Mouse (Mus musculus): Measurements from ENCODE around the gene Rnf6. TPM values are rescaled to one million over a fixed set of nuclear protein-coding genes. Genes with fewer than 3 reads are reported as not detected.

Rnf6 gene
- total RNA-seq (2021) = 10 to 100 TPM; 37.0 to 41.0 TPM
- long read RNA-seq, experiment 1, transcript Rnf6-208 (5 exons, 3,276 nt) = minor isoform, 6 of 72 reads
- long read RNA-seq, experiment 1, transcript Rnf6-201 (5 exons, 2,388 nt) = minor isoform, 7 of 72 reads
- long read RNA-seq, experiment 1, transcript Rnf6-206 (5 exons, 3,452 nt) = major isoform, 42 of 72 reads
- long read RNA-seq, experiment 1, partial matches to known transcripts = 16 of 72 reads
- long read RNA-seq, experiment 1, other reads (novel, unspliced or antisense) = 1 of 72 reads
- long read RNA-seq, experiment 2, transcript Rnf6-206 (5 exons, 3,452 nt) = major isoform, 34 of 61 reads
- long read RNA-seq, experiment 2, transcript Rnf6-201 (5 exons, 2,388 nt) = minor isoform, 8 of 61 reads
- long read RNA-seq, experiment 2, partial matches to known transcripts = 12 of 61 reads
- long read RNA-seq, experiment 2, other reads (novel, unspliced or antisense) = 5 of 61 reads

GRCm38 (mm10) chr5:146220879-146221714, at the start of gene Rnf6:
Gene Rnf6 (minus strand): TSS chr5:146221555.
- peak; percentile 96 for DNase-seq (ENCODE audit: low spot score)

GRCm38 (mm10) chr5:146270593-146270992, 49.2 kb upstream of the Rnf6 start:
- no peak for DNase-seq (ENCODE audit: low spot score)

GRCm38 (mm10) chr5:146267776-146268175, 46.4 kb upstream of the Rnf6 start:
- no peak for DNase-seq (ENCODE audit: low spot score)

- DNase-seq (ENCODE audit: low spot score) = no peak
Observed at GRCm38 (mm10) chr5:146265934-146266591, 44.7 kb upstream of the Rnf6 start.

- no peak for DNase-seq (ENCODE audit: low spot score)
Observed at GRCm38 (mm10) chr5:146260003-146260402, 38.6 kb upstream of the Rnf6 start.

- peak; percentile 41 for DNase-seq (ENCODE audit: low spot score)
Observed at GRCm38 (mm10) chr5:146253644-146254043, 32.3 kb upstream of the Rnf6 start.

- no peak for DNase-seq (ENCODE audit: low spot score)
Observed at GRCm38 (mm10) chr5:146251663-146252429, 30.5 kb upstream of the Rnf6 start.

- DNase-seq (ENCODE audit: low spot score) = no peak
Observed at GRCm38 (mm10) chr5:146250369-146251075, 29.2 kb upstream of the Rnf6 start.

GRCm38 (mm10) chr5:146248746-146249145, 27.4 kb upstream of the Rnf6 start:
- peak; percentile 33 for DNase-seq (ENCODE audit: low spot score)

- no peak for DNase-seq (ENCODE audit: low spot score)
Observed at GRCm38 (mm10) chr5:146247709-146248108, 26.4 kb upstream of the Rnf6 start.

GRCm38 (mm10) chr5:146246386-146246785, 25.0 kb upstream of the Rnf6 start:
- DNase-seq (ENCODE audit: low spot score) = no peak

- no peak for DNase-seq (ENCODE audit: low spot score)
Observed at GRCm38 (mm10) chr5:146245646-146246370, 24.5 kb upstream of the Rnf6 start.

- no peak for DNase-seq (ENCODE audit: low spot score)
Observed at GRCm38 (mm10) chr5:146245193-146245592, 23.8 kb upstream of the Rnf6 start.

- DNase-seq (ENCODE audit: low spot score) = no peak
Observed at GRCm38 (mm10) chr5:146241202-146241601, 19.8 kb upstream of the Rnf6 start.

GRCm38 (mm10) chr5:146240771-146241170, 19.4 kb upstream of the Rnf6 start:
- no peak for DNase-seq (ENCODE audit: low spot score)

- DNase-seq (ENCODE audit: low spot score) = no peak
Observed at GRCm38 (mm10) chr5:146238274-146238673, 16.9 kb upstream of the Rnf6 start.

GRCm38 (mm10) chr5:146234336-146234735, 13.0 kb upstream of the Rnf6 start:
- DNase-seq (ENCODE audit: low spot score) = no peak

- no peak for DNase-seq (ENCODE audit: low spot score)
Observed at GRCm38 (mm10) chr5:146232816-146233215, 11.5 kb upstream of the Rnf6 start.

GRCm38 (mm10) chr5:146232056-146232675, 10.8 kb upstream of the Rnf6 start:
- no peak for DNase-seq (ENCODE audit: low spot score)

All from gastrocnemius, adult 18-20 months (tissue).